Mouse (Mus musculus): ENCODE data around the gene Sept9.

The Sept9 gene

GRCm38 (mm10) chr11:117285606-117285931 lies 86.1 kb downstream of the Sept9 start:
- DNase-seq (ENCODE audit: extremely low spot score, low read depth, low spot score): no peak

- DNase-seq (ENCODE audit: extremely low spot score, low read depth, low spot score): no peak
Measured at GRCm38 (mm10) chr11:117287792-117288191, 88.3 kb downstream of the Sept9 start.

- DNase-seq (ENCODE audit: extremely low spot score, low read depth, low spot score): no peak
Measured at GRCm38 (mm10) chr11:117288765-117289164, 89.3 kb downstream of the Sept9 start.

DNA sequence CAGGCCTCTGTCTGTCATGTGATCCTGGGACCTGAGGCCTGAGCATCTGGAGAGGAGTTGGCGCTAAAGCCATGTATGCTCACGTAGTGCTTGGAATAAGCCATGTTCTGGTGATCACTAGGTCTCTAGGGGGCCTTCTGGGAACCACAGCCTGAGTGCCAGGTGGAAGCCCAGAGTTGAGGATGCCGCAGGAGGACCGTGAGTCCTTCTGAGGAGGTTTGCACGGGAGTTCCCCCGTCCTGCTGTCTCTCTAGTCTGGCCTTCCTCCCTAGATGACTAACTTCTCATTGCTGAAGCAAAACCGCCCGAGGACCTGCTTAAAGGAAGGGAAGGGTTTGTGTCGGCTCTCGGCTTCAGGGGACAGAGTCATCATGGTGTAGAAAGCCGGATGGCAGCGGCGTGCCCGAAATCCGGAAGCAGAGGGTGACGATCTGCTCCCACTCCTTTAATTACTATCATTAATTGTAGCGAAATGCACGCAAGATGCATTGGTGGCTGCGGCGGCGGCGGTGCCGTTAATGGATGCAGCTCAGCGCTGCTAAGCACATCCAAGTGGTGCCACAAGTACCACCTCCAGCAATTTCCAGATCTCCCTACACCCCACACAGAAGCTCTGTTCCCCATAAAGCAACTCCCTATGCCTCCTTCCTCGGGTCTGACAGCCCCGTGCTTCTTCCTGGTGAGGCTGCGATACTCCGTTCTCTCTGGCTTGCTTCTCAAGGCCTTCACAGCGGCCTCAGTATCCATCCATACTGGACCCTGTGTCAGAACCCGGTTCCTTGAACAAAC lies 92.0 kb downstream of the Sept9 start:
- DNase-seq (ENCODE audit: extremely low spot score, low read depth, low spot score): no peak

GRCm38 (mm10) chr11:117292446-117292845 lies 93.0 kb downstream of the Sept9 start:
- DNase-seq (ENCODE audit: extremely low spot score, low read depth, low spot score): no peak

DNA sequence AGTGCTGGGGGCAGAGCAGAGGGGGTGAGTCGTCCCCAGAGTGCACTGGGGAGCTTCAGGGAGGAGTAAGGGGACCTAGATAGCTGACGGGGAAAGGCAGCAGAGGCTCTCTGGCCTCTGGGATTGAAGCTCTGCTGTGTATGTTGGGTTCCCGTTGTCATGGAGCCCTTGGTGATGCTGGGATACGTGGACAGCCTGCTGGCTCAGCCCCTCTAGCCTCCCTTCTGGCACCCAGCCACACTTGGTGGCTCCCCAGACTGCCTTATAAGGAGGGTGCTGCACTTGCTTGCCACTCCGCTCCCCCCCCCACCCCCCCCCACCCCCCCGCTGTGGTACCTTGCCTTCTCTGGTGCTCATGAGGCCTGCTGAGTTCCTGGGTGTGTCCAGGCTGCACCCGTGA lies 95.8 kb downstream of the Sept9 start:
- DNase-seq (ENCODE audit: extremely low spot score, low read depth, low spot score): no peak

- no peak for DNase-seq (ENCODE audit: extremely low spot score, low read depth, low spot score)
Measured at GRCm38 (mm10) chr11:117296116-117296499, 96.6 kb downstream of the Sept9 start.

GRCm38 (mm10) chr11:117296500-117297189 lies 97.2 kb downstream of the Sept9 start:
- DNase-seq (ENCODE audit: extremely low spot score, low read depth, low spot score): no peak

GRCm38 (mm10) chr11:117297190-117297829 lies 97.8 kb downstream of the Sept9 start:
- DNase-seq (ENCODE audit: extremely low spot score, low read depth, low spot score): no peak

- no peak for DNase-seq (ENCODE audit: extremely low spot score, low read depth, low spot score)
Measured at GRCm38 (mm10) chr11:117299741-117300140, 100.3 kb downstream of the Sept9 start.

- DNase-seq (ENCODE audit: extremely low spot score, low read depth, low spot score): no peak
Measured at GRCm38 (mm10) chr11:117300809-117301208, 101.3 kb downstream of the Sept9 start.

DNA sequence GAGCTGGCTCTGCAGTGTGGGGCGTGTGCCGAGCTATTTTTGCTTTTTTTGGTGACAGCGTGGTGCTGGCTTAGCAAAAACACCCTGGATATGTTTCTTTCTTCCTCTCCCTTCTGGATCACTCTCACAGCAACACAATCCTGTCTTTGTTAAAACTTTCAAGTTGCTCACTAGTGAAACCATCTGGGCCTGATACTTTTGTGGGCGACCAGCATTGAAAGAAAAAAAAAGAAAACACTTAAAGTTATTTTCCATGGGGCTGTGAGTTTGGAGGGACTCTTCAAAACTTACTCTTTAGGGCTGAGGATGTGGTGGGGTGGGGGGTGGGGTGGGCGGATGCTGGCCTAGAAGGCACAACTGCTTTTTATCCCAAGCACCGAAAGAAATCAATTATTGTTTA lies 102.3 kb downstream of the Sept9 start:
- DNase-seq (ENCODE audit: extremely low spot score, low read depth, low spot score): no peak

DNA sequence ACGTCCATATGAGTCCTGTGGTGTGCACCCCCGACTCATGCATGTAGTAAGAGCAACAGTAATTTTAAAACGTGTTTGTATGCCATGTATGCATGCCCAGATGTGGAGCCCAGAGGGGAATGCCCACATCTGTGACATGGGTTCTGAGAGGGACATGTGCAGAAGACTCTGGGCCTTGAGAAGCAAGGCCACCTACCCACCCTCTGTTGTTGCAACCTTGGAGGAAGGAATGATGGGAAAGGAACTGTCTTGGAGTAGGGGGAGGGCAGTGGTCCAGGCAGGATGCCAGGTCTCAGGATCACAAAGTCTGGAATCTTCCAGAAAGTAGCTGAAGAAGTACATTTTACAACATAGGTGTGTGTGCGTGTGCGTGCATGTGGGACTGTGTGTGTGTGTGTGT lies 102.9 kb downstream of the Sept9 start:
- DNase-seq (ENCODE audit: extremely low spot score, low read depth, low spot score): no peak

- no peak for DNase-seq (ENCODE audit: extremely low spot score, low read depth, low spot score)
Measured at GRCm38 (mm10) chr11:117305509-117306188, 106.2 kb downstream of the Sept9 start.

- DNase-seq (ENCODE audit: extremely low spot score, low read depth, low spot score): no peak
Measured at GRCm38 (mm10) chr11:117306311-117307088, 107.0 kb downstream of the Sept9 start.

DNA sequence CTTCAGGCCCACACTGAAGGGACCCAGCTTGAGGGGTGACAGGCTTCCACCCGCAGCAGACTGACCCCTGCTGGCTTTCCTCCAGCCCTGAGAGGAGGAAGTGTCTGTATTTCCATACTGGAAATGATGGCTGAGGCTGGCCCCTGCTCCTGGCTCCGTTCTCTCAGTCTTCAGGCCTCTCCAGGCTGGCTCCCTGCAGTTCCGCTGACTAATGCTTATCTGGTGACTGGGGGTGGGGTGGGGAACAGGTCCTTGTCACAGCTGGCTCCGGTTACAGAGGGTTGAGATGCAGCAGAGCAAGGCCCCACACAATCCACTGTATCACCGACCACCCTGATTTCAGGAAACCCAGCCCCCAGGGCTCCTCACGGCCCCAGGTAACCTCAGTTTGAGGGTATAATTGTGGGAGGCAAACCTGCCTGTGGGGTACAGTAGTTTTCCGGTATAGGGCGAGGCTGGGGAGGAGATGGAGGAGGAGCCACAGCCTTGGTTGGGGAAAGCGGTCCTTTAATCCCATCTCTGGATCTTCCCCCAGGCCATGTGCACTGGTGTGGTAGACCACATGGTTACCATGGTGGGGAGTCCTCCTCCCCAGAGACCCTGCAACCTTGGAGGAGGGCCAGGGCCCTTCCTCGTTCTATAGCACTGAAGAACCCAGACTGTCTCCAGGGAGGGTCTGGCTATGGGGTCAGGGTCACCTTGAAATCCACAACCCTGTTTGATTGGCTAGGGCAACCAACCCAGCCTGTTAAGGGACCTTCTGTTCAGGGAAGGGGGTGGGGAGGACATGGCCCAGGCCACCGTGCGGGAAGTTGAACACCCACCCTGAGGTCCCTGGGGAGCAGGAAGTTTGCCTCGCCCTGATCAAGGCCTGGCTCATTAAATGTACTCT lies 108.7 kb downstream of the Sept9 start:
- no peak for DNase-seq (ENCODE audit: extremely low spot score, low read depth, low spot score)

DNA sequence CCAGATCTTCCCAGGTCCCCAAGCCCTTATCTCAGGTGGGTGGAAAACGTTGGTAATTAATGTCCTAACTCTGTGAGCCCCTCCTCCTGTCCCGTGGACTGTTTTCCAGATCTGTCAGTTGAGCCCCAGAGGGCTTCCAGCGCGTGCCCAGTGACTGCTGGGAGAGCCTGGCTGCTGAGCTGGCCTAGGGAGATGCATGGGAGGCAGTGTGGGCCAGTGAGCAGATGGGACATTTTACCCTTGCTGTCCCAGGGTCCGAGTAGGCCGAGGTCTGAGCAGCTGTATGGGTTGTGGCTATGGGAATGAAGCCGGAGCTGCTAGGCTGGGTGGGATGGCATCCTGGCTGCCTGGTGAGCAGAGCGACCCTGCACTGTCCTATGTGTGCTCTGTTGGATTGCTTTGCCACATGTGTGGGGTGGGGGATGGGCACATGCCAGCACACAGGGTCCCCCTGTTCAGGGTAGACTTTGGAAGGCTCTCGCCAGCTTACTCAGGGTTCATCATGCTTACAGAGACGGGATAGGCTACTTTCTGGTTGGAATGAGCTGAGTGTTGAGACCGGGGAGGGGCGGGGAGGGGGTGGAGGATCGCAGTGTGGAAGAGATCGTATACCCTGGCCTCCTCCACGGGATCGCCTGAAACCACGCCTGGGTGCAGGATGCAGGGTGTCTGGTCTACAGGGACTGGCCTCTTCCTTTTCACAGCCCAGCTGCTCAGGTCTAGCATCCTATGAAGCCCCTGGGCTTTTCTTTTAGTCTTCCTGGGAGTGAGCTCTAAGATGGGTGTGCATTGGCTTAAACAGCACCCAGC lies 109.9 kb downstream of the Sept9 start:
- no peak for DNase-seq (ENCODE audit: extremely low spot score, low read depth, low spot score)

GRCm38 (mm10) chr11:117309918-117310287 lies 110.4 kb downstream of the Sept9 start:
- DNase-seq (ENCODE audit: extremely low spot score, low read depth, low spot score): no peak

Measured in hindlimb bud, embryonic 11.5 days (tissue).